Mouse (Mus musculus) midbrain, embryonic 11.5 days (tissue): ENCODE measurements around the gene Mau2. TPM values are rescaled to one million over a fixed set of nuclear protein-coding genes. Genes with fewer than 3 reads are reported as not detected.
A peak's percentile ranks its signal among the peaks of the same experiment; 100 is the strongest.
"Not testable (repeated sequence)": the region's sequence is repeated elsewhere in the genome, so short reads cannot be mapped to it uniquely, and the experiment has no call there.

Experiments used
- ATAC-seq: fragments of 200-750 bp; cut with Nextera tagmentation; 2 replicates; pipeline ENCODE4 v1.8.0; 2017; ENCODE audit warnings: moderate TSS enrichment, moderate library complexity; ENCODE audit not compliant: low FRiP score
- DNase-seq: peaks from one replicate; pipeline ENCODE4 v3.0.0; 2015; ENCODE audit warnings: low spot score; ENCODE audit errors: missing footprints
- H3K27ac ChIP-seq: fragments of 300-500 bp; sonication (generic); 2 replicates; pipeline ENCODE4 v1.5.1; 2014; ENCODE audit warnings: low read depth, low read length
- H3K27me3 ChIP-seq: fragments of 300-500 bp; sonication (generic); 2 replicates; pipeline ENCODE4 v1.6.1; 2014; ENCODE audit warnings: mild to moderate bottlenecking, low read length, moderate library complexity, mixed read lengths; ENCODE audit not compliant: control insufficient read depth, insufficient read depth
- H3K36me3 ChIP-seq: fragments of 300-500 bp; sonication (generic); 2 replicates; pipeline ENCODE4 v1.6.1; 2014; ENCODE audit warnings: mild to moderate bottlenecking, low read length, moderate library complexity, mixed read lengths; ENCODE audit not compliant: control insufficient read depth, insufficient read depth
- H3K4me1 ChIP-seq: fragments of 300-500 bp; sonication (generic); 2 replicates; pipeline ENCODE4 v1.6.1; 2014; ENCODE audit warnings: low read length; ENCODE audit not compliant: control insufficient read depth, insufficient read depth
- H3K4me2 ChIP-seq: fragments of 300-500 bp; sonication (generic); 2 replicates; pipeline ENCODE4 v1.6.1; 2014; ENCODE audit warnings: mild to moderate bottlenecking, moderate library complexity
- H3K4me3 ChIP-seq: fragments of 300-500 bp; sonication (generic); 2 replicates; pipeline ENCODE4 v1.5.1; 2014; ENCODE audit warnings: low read depth, low read length
- H3K9ac ChIP-seq: fragments of 300-500 bp; sonication (generic); 2 replicates; pipeline ENCODE4 v1.6.1; 2014; ENCODE audit warnings: low read length
- H3K9me3 ChIP-seq: fragments of 300-500 bp; sonication (generic); 2 replicates; pipeline ENCODE4 v1.6.1; 2016; ENCODE audit warnings: low read length; ENCODE audit not compliant: control insufficient read depth
- WGBS: fragments of 180-500 bp; shearing (Covaris S2); extraction: QIAGEN DNeasy Blood & Tissue Kit; methylation state at CpG from one replicate; pipeline ENCODE4 v1.1.7; 2014; 5-methylcytosine and 5-hydroxymethylcytosine counted together
- polyA plus RNA-seq: library from polyadenylated mRNA; unstranded; fragments of >200 nt; fragmentation: Nextera tagmentation; extraction: Ambion mirVana; gene quantifications from 2 replicates; pipeline ENCODE4 v1.2.1, GENCODE M21; 2014

The Mau2 gene
- polyA plus RNA-seq, 1 experiment from 2014 or later, result 49.3 TPM

DNA sequence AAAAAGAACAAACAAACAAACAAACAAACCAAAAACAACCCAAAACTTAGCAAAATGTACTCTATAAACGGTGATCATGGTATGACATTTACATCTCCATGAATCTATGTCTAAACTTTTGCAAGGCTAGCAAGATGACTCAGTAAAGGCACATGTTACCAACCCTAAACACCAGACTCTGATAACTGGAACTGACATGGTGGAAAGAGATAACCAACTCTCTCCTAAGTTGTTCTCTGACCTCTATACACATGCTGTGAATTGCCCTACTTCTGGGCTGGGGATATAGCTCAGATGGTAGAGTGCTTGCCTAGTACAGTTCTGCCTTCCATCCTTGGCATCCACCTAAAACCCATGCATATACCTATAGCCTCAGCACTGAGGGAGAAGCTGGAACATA lies 4.5 kb downstream of the Mau2 start:
- 98% methylated on average over 1 of the region's 1 CpGs for WGBS
- Histone ChIP-seq H3K27me3 (no peaks in the 10 kb centered on the region), H3K4me1 (peaks cover 17% of the 10 kb centered on the region), H3K4me3 (no peak overlapping the region), H3K36me3 (0 out of 2 replicates have a peak, but pooled peaks cover 2% of the 10 kb centered on the region), H3K9ac (no peak overlapping the region), H3K9me3 (no peaks in the 10 kb centered on the region), H3K27ac (no peak overlapping the region), H3K4me2 (no peak overlapping the region)
- ATAC-seq (no peak), DNase-seq (no peak)

DNA sequence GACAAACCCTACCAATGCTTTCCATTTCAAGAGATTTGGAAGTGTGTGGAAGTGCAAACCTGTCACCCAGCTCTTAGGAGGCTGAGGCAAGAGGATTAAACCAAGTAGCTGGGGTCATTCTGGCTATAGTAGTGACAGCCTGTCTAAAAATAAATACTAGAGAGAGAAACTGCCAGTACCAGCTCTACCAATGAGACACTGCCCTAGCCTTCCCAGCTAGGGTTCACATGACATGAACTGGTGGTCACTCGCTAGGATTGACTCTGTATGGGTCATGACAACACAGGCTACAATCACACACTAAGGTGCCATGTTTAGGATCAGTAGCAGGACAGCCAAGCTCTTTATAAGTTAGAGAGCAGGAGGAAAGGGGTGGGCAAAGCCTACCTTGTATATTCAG lies 12.3 kb downstream of the Mau2 start:
- Histone ChIP-seq H3K9me3 (no peaks in the 10 kb centered on the region), H3K27me3 (no peaks in the 10 kb centered on the region), H3K4me1 (no peaks in the 10 kb centered on the region), H3K36me3 (peaks cover 36% of the 10 kb centered on the region), H3K9ac (no peak overlapping the region), H3K4me3 (no peak overlapping the region), H3K27ac (no peak overlapping the region), H3K4me2 (no peak overlapping the region)
- no peak for ATAC-seq
- DNase-seq, result no peak
- WGBS, result 95% methylated on average over 1 of the region's 1 CpGs

DNA sequence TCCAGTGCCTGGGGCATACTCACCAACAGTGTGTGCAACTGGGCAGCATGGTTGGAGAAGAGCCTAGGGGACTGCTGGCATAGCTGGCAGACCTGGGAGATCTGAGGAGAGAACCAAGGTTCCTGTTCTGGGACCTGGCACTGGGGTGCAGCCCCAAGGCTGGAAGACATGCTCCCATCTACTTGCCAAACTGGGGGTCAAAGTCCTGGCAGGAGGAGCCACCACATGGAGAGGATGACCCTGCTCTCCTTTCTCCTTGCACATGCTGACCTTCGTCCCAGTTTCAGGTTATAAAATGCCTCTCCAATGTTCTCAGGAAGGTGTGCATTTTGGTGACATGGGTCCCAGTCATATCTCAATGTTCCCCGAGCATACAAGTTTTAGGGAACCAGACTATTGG lies 16.4 kb downstream of the Mau2 start:
- H3K27me3 ChIP-seq, result no peaks in the 10 kb centered on the region
- no peak for ATAC-seq
- H3K4me2 ChIP-seq, result no peak overlapping the region
- H3K27ac ChIP-seq, result no peak overlapping the region
- no peaks in the 10 kb centered on the region for H3K9me3 ChIP-seq
- 88% methylated on average over 2 of the region's 2 CpGs for WGBS
- no peaks in the 10 kb centered on the region for H3K4me1 ChIP-seq
- no peak overlapping the region for H3K4me3 ChIP-seq
- peaks cover 58% of the 10 kb centered on the region for H3K36me3 ChIP-seq
- no peak overlapping the region for H3K9ac ChIP-seq
- DNase-seq, result no peak

DNA sequence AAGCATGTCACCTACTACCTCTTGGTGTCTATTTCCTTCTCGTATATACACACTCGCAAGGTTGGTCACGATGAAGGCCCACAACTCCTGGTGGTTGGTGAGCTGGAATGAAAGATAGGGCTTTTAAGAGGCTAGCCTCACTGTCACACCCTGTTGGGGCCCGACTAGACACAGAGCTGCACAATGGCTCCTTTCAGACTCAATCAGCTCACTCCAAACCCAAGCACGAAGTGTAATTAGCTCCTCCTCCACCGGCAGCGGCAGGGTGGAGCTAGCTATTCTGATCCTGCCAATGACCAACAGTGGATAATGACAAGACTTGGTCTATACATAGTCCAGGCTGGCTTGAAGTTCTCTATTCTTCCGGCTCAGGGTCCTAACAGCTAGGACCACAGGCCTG lies 18.9 kb downstream of the Mau2 start:
- DNase-seq, result peak; percentile 71
- WGBS, result 88% methylated on average over 8 of the region's 8 CpGs

DNA sequence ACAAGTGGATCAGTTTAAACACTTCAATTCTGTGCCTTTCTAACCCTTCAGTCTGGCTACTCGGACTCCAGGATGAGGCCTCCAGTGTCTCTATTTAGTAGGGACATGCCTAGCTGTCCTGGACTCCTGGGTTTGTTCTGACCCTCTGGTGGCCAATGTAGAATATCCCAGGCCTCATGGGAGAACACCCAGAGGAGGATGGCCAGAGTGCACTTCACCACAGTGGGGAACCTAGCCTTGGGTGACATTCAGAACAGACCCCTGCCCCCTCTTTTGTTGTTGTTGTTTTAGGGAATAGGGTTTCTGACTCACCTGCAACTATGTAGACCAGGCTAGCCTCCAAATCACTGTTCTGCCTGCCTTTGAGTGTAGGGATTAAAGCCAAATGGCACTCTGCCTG lies 27.5 kb downstream of the Mau2 start:
- Histone ChIP-seq H3K27me3 (no peaks in the 10 kb centered on the region), H3K9me3 (no peaks in the 10 kb centered on the region), H3K4me2 (no peak overlapping the region), H3K9ac (no peak overlapping the region), H3K36me3 (peaks cover 18% of the 10 kb centered on the region; the same call in 1 of the 2 replicates), H3K27ac (no peak overlapping the region), H3K4me3 (no peak overlapping the region), H3K4me1 (no peaks in the 10 kb centered on the region)
- ATAC-seq (no peak), DNase-seq (no peak)
- WGBS, result 73% methylated on average over 1 of the region's 1 CpGs

More for the DNA sequence above, 18.9 kb downstream of the Mau2 start:
- H3K27me3 ChIP-seq, result no peaks in the 10 kb centered on the region
- no peak overlapping the region for H3K4me3 ChIP-seq
- H3K36me3 ChIP-seq, result peaks cover 67% of the 10 kb centered on the region
- ATAC-seq, result no peak
- no peaks in the 10 kb centered on the region for H3K4me1 ChIP-seq
- no peak overlapping the region for H3K4me2 ChIP-seq
- H3K9me3 ChIP-seq, result no peaks in the 10 kb centered on the region
- no peak overlapping the region for H3K9ac ChIP-seq
- no peak overlapping the region for H3K27ac ChIP-seq

DNA sequence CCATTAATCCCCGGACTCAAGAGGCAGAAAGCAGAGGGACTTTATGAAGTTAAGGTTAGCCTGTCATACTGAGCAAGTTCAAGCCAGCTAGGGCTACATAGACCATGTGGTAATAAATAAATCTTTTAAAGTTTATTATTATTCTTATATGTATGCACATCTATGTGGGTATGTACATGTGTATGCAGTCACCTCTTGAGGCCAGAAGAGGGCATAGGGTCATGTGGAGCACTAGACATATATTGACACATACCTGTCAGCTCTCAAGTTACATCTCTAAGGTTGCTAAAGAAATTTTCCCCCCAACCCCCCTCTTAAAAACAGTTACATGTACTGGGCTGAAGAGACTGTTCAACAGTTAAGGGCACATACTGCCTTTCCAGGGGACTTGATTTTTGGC lies 29.8 kb downstream of the Mau2 start:
- H3K4me3 ChIP-seq, result no peak overlapping the region
- H3K4me2 ChIP-seq, result no peak overlapping the region
- DNase-seq, result no peak
- no peak for ATAC-seq
- no peaks in the 10 kb centered on the region for H3K9me3 ChIP-seq
- no peak overlapping the region for H3K27ac ChIP-seq
- no peaks in the 10 kb centered on the region for H3K4me1 ChIP-seq
- no peak overlapping the region for H3K9ac ChIP-seq
- no peaks in the 10 kb centered on the region for H3K27me3 ChIP-seq
- WGBS, result 95% methylated on average over 1 of the region's 1 CpGs
- peaks cover 9% of the 10 kb centered on the region; the same call in 1 of the 2 replicates for H3K36me3 ChIP-seq

DNA sequence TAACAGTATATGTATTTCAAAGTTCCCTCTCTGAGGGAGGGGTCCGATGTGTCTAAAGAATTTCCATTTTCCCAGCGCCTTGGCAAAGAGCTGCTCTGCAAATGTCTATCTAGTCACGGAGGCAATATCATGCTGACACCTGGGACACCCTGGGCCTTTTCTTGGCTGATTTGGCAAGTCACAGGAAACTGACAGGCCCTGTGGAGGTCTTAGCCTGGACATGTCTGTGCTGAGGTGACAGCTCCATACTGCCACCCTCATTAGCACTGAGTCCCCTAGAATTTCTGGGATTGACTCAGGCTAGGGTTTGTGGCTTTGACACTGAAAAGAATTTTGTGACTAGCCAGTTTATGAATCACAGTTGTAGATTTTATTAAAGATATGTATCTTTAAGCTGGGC lies 30.2 kb downstream of the Mau2 start:
- Histone ChIP-seq H3K9ac (no peak overlapping the region), H3K4me3 (no peak overlapping the region), H3K27me3 (no peaks in the 10 kb centered on the region), H3K4me1 (no peaks in the 10 kb centered on the region), H3K36me3 (peaks cover 6% of the 10 kb centered on the region; the same call in 1 of the 2 replicates), H3K27ac (no peak overlapping the region), H3K4me2 (no peak overlapping the region), H3K9me3 (no peaks in the 10 kb centered on the region)
- 77% methylated on average over 3 of the region's 3 CpGs for WGBS
- DNase-seq (no peak), ATAC-seq (no peak)

DNA sequence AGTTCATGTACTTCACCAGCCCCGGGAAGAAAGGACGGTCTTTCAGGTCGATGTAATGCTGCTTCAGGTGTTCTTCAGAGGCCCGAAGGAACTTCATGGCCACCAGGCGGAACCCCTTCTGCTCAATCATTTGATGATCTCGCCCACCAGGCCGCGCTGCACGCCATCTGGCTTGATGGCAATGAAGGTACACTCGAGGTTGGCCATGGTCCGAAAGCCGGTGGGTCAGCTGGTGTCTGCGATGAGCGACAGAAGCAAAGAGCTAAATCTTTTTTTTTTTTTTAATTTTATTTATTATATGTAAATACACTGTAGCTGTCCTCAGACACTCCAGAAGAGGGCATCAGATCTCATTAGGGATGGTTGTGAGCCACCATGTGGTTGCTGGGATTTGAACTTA lies 31.7 kb downstream of the Mau2 start:
- H3K4me3 ChIP-seq, H3K27me3 ChIP-seq, H3K36me3 ChIP-seq, ATAC-seq, DNase-seq, H3K9ac ChIP-seq, H3K4me1 ChIP-seq, H3K4me2 ChIP-seq, H3K27ac ChIP-seq, H3K9me3 ChIP-seq: not testable (repeated sequence)
- 91% methylated on average over 14 of the region's 14 CpGs for WGBS

DNA sequence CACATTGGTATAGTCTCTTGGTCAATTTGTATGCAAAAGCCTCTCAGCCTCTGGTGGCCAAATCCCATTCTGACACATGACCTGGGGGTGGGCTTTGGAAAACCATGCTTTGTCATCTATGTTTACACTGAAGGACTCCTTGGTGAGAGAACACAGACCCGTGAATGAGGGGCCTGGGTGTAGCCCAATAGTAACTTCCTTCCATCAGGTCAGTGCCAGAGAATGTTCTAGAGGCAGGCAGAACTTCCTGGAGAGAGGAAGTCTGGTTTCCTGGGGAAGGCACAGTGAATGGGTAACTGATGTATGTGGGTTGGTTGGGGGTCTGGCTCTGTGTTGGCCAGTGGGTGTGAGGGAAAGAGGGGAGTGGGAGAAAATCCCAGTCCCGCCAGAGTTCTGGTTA lies 37.4 kb downstream of the Mau2 start:
- Histone ChIP-seq H3K4me3 (no peak overlapping the region), H3K36me3 (no peaks in the 10 kb centered on the region), H3K27me3 (no peaks in the 10 kb centered on the region), H3K9me3 (no peaks in the 10 kb centered on the region), H3K4me1 (0 out of 2 replicates have a peak, but pooled peaks cover 3% of the 10 kb centered on the region), H3K9ac (no peak overlapping the region), H3K4me2 (no peak overlapping the region), H3K27ac (no peak overlapping the region)
- DNase-seq, result no peak
- WGBS, result 49% methylated on average over 2 of the region's 2 CpGs
- ATAC-seq, result no peak

DNA sequence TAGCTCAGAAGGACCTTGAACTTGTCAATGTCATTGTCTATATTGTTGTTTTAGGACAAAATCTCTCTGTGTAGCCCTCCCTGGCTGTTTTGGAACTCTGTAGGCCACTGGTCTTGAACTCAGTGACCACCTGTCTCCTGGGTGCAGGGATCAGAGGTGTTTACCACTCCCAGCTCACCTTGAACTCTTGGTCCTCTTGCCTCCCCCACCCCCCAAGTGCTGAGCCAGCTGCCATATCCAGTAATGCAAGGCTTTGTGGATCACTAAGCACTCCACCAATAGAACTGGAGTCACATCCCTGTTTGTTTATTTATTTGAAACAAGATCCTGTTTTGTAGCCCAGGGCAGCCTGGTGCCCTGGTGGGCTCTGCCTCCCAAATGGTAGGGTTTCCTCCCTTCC lies 38.2 kb downstream of the Mau2 start:
- 0 out of 2 replicates have a peak, but pooled peaks cover 3% of the 10 kb centered on the region for H3K4me1 ChIP-seq
- DNase-seq (no peak), ATAC-seq (no peak)
- H3K4me3 ChIP-seq, result no peak overlapping the region
- H3K9ac ChIP-seq, result no peak overlapping the region
- H3K9me3 ChIP-seq, result no peaks in the 10 kb centered on the region
- H3K27me3 ChIP-seq, result no peaks in the 10 kb centered on the region
- no peaks in the 10 kb centered on the region for H3K36me3 ChIP-seq
- no peak overlapping the region for H3K27ac ChIP-seq
- no peak overlapping the region for H3K4me2 ChIP-seq
